Mouse (Mus musculus): ENCODE results near the gene BC051019.

Gene BC051019

GRCm38 (mm10) chr7:109707023-109707785 lies 16.4 kb downstream of the BC051019 start:
- peak; percentile 76 for DNase-seq

GRCm38 (mm10) chr7:109704461-109704860 lies 19.2 kb downstream of the BC051019 start:
- no peak for DNase-seq

GRCm38 (mm10) chr7:109704016-109704377 lies 19.7 kb downstream of the BC051019 start:
- no peak for DNase-seq

- peak; percentile 99 for DNase-seq
Observed at GRCm38 (mm10) chr7:109703190-109704015, 20.2 kb downstream of the BC051019 start, which contains the start of the genes St5 and Akip1. TSS of gene St5 (minus strand) at chr7:109703605. TSS of gene Akip1 (plus strand) at chr7:109703690.

- no peak for DNase-seq
Observed at GRCm38 (mm10) chr7:109702721-109703120, 20.9 kb downstream of the BC051019 start.

- DNase-seq = no peak
Observed at GRCm38 (mm10) chr7:109700213-109700612, 23.4 kb downstream of the BC051019 start.

- no peak for DNase-seq
Observed at GRCm38 (mm10) chr7:109695339-109695726, 28.3 kb downstream of the BC051019 start.

GRCm38 (mm10) chr7:109694576-109695338 lies 28.9 kb downstream of the BC051019 start:
- no peak for DNase-seq

GRCm38 (mm10) chr7:109690961-109691360 lies 32.7 kb downstream of the BC051019 start:
- peak; percentile 86 for DNase-seq

GRCm38 (mm10) chr7:109690101-109690500 lies 33.5 kb downstream of the BC051019 start:
- no peak for DNase-seq

- no peak for DNase-seq
Observed at GRCm38 (mm10) chr7:109686585-109687128, 37.0 kb downstream of the BC051019 start.

- no peak for DNase-seq
Observed at GRCm38 (mm10) chr7:109680879-109681278, 42.8 kb downstream of the BC051019 start.

- no peak for DNase-seq
Observed at GRCm38 (mm10) chr7:109680284-109680683, 43.4 kb downstream of the BC051019 start.

- DNase-seq = peak; percentile 28
Observed at GRCm38 (mm10) chr7:109674944-109675628, 48.6 kb downstream of the BC051019 start.

GRCm38 (mm10) chr7:109671581-109672471 lies 51.8 kb downstream of the BC051019 start:
- peak; percentile 93 for DNase-seq

GRCm38 (mm10) chr7:109669426-109670170 lies 54.1 kb downstream of the BC051019 start:
- DNase-seq = no peak

GRCm38 (mm10) chr7:109666664-109667063 lies 57.0 kb downstream of the BC051019 start:
- no peak for DNase-seq

GRCm38 (mm10) chr7:109662626-109663025 lies 61.0 kb downstream of the BC051019 start:
- no peak for DNase-seq

Measured in lung, postnatal 10 days (tissue).